Mouse (Mus musculus) 416B (cell line): ENCODE measurements around the gene Cox19.
A peak's percentile ranks its signal among the peaks of the same experiment; 100 is the strongest.

Experiments used
- DNase-seq: peaks from one replicate; pipeline ENCODE4 v3.0.0; 2011; ENCODE audit warnings: low read depth

Cox19 gene

GRCm38 (mm10) chr5:139294089-139294488 lies 57.1 kb downstream of the Cox19 start:
- DNase-seq = no peak

- DNase-seq = peak; percentile 40
Measured at GRCm38 (mm10) chr5:139291811-139292560, 59.2 kb downstream of the Cox19 start.

DNA sequence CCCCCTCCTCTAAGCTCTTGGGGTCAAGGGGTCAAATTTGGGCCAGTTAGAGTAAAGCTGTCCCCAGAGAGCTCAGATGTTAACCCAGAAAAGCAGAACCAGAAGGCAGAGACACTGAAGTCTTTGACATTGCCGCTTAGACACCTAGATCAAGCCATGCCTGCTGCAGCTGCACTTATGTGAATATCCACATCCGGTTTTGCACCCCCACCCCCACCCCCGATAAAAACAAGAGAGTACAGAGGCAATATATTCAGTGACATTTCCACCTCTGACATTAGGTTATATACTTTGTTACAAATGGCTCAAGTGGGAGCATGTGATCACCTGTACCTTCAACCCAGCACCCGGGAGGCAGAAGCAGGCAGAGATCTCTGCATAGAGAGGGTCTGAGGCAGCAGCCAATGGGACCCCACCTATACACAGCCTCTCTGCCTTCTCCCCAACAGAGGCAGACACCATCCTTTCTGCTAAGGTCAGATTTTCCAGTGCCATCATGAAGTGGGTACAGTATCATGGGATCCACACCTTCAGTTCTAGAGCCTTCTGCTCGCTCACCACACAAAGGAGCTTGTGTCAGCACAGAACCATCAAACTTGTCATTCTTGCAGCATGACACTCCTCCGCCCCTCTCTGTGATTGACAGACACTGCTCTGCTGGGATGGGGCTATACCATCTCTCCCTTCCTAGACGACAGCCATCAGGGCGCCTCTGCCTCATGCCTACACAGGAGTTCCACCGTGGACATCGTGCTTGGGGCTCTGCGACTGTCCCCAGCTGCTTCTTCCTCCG lies 60.6 kb downstream of the Cox19 start:
- DNase-seq = no peak

- DNase-seq = no peak
Measured at GRCm38 (mm10) chr5:139288591-139288990, 62.6 kb downstream of the Cox19 start.

- no peak for DNase-seq
Measured at GRCm38 (mm10) chr5:139287787-139288186, 63.4 kb downstream of the Cox19 start.

DNA sequence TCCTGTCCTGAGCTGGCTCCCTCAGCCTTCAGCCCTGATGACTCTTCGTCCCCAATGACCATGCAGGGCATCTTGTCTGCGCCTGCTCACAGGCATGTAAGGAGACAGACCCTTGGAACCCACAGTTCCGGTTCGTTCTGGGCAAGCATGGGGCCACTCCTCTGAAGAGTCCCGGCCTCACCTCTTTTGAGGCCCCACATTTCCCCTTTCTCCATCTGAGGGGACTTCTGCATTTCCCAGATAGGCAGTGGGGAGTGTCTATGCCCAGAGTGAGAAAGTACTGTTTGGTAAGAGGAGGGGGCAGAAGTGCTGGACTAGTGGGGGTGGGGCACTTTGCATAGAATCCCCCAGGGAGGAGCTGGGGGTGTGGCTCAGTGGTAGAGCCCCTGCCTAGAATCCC lies 64.1 kb downstream of the Cox19 start:
- peak; percentile 90 for DNase-seq
